Mouse (Mus musculus) bone marrow, adult 2 months (tissue): ENCODE data around the gene Polr1e. TPM values are rescaled to one million over a fixed set of nuclear protein-coding genes. Genes with fewer than 3 reads are reported as not detected.

ENCODE experiments used
- H3K27ac ChIP-seq: fragments of 200-500 bp; 2 replicates; pipeline ENCODE4 v1.5.1; 2012; ENCODE audit warnings: low read depth, mild to moderate bottlenecking, control low read depth, inconsistent platforms, low read length; ENCODE audit not compliant: control insufficient read depth, poor library complexity, insufficient read depth
- H3K4me1 ChIP-seq: fragments of 200-500 bp; 2 replicates; pipeline ENCODE4 v1.6.1; 2011; ENCODE audit warnings: low read length; ENCODE audit not compliant: control insufficient read depth, insufficient read depth
- H3K4me3 ChIP-seq: fragments of 200-500 bp; replicated peaks from 2 replicates; pipeline ENCODE3; 2011; ENCODE audit warnings: mild to moderate bottlenecking, low read depth, low read length, control low read depth; ENCODE audit not compliant: control insufficient read depth
- CTCF ChIP-seq: fragments of 200-500 bp; IDR thresholded peaks from 2 replicates; pipeline ENCODE4 v1.5.1; 2011; ENCODE audit warnings: low read length, control low read depth; ENCODE audit not compliant: control insufficient read depth, insufficient read depth
- POLR2A ChIP-seq: fragments of 200-500 bp; IDR thresholded peaks from 2 replicates; pipeline ENCODE4 v1.6.1; 2011; ENCODE audit warnings: low read depth, mild to moderate bottlenecking, control low read depth, low read length, borderline replicate concordance; ENCODE audit not compliant: control insufficient read depth
- WGBS: fragments of 180-500 bp; shearing (Covaris S2); methylation state at CpG from one replicate; pipeline ENCODE4 v1.1.7; 2018; 5-methylcytosine and 5-hydroxymethylcytosine counted together
- polyA plus RNA-seq: library from polyadenylated mRNA; stranded (reverse); fragments of >200 nt; gene quantifications from 2 replicates; pipeline ENCODE4 v1.2.4, GENCODE M21; 2011; ENCODE audit warnings: low replicate concordance; ENCODE audit not compliant: missing spikeins, insufficient read depth, insufficient read length

The Polr1e gene
- polyA plus RNA-seq, 1 experiment: 11.3 TPM

GRCm38 (mm10) chr4:44993847-44994246 lies 24.5 kb upstream of the Polr1e start:
- TF ChIP-seq POLR2A (no peak), CTCF (no peak)
- Histone ChIP-seq H3K4me1 (no peaks in the 10 kb centered on the region; the same call in 1 of the 2 replicates), H3K4me3 (no peak overlapping the region), H3K27ac (peak overlapping the region; percentile 47)
- 68% methylated on average over 9 of the region's 9 CpGs for WGBS

GRCm38 (mm10) chr4:44994776-44995175 lies 23.6 kb upstream of the Polr1e start:
- 94% methylated on average over 18 of the region's 18 CpGs for WGBS
- H3K27ac ChIP-seq: no peak overlapping the region
- H3K4me3 ChIP-seq: no peak overlapping the region
- TF ChIP-seq CTCF (no peak), POLR2A (no peak)
- H3K4me1 ChIP-seq: no peaks in the 10 kb centered on the region; the same call in 1 of the 2 replicates

- H3K4me1 ChIP-seq: no peaks in the 10 kb centered on the region; the same call in 1 of the 2 replicates
- H3K4me3 ChIP-seq: no peak overlapping the region
Observed at GRCm38 (mm10) chr4:44998071-44998470, 20.3 kb upstream of the Polr1e start.

GRCm38 (mm10) chr4:45000001-45000400 lies 18.4 kb upstream of the Polr1e start:
- TF ChIP-seq CTCF (no peak), POLR2A (no peak)
- 75% methylated on average over 6 of the region's 6 CpGs for WGBS
- Histone ChIP-seq H3K27ac (no peak overlapping the region), H3K4me1 (no peaks in the 10 kb centered on the region; the same call in 1 of the 2 replicates), H3K4me3 (no peak overlapping the region)

More at GRCm38 (mm10) chr4:44998071-44998470, 20.3 kb upstream of the Polr1e start:
- H3K27ac ChIP-seq: no peak overlapping the region
- WGBS: 83% methylated on average over 3 of the region's 3 CpGs
- TF ChIP-seq POLR2A (no peak), CTCF (no peak)

GRCm38 (mm10) chr4:45005452-45005851 lies 12.9 kb upstream of the Polr1e start:
- TF ChIP-seq CTCF (no peak), POLR2A (no peak)
- 62% methylated on average over 3 of the region's 3 CpGs for WGBS
- Histone ChIP-seq H3K4me3 (no peak overlapping the region), H3K27ac (no peak overlapping the region), H3K4me1 (peaks cover 1% of the 10 kb centered on the region; the same call in 1 of the 2 replicates)

- H3K27ac ChIP-seq: no peak overlapping the region
- TF ChIP-seq CTCF: no peak
- no peak for TF ChIP-seq POLR2A
- 3% methylated on average over 11 of the region's 11 CpGs for WGBS
Observed at GRCm38 (mm10) chr4:45010806-45011415, 7.5 kb upstream of the Polr1e start.

GRCm38 (mm10) chr4:45011581-45012104 lies 6.7 kb upstream of the Polr1e start:
- H3K4me3 ChIP-seq: peak overlapping the region; percentile 92
- peaks cover 3% of the 10 kb centered on the region; the same call in 1 of the 2 replicates for H3K4me1 ChIP-seq
- under 1% methylated on average over 31 of the region's 31 CpGs for WGBS
- no peak for TF ChIP-seq CTCF
- peak; percentile 30; the same call in 1 of the 2 replicates for TF ChIP-seq POLR2A
- peak overlapping the region; percentile 97 for H3K27ac ChIP-seq

More at GRCm38 (mm10) chr4:45010806-45011415, 7.5 kb upstream of the Polr1e start:
- peaks cover 3% of the 10 kb centered on the region; the same call in 1 of the 2 replicates for H3K4me1 ChIP-seq
- peak overlapping the region; percentile 56 for H3K4me3 ChIP-seq

- WGBS: under 1% methylated on average over 63 of the region's 63 CpGs
- peaks cover 3% of the 10 kb centered on the region; the same call in 1 of the 2 replicates for H3K4me1 ChIP-seq
- H3K27ac ChIP-seq: peak within 1 kb of the TSS; percentile 97
- TF ChIP-seq CTCF (no peak), POLR2A (peak; percentile 44; the same call in 1 of the 2 replicates)
- H3K4me3 ChIP-seq: peak within 1 kb of the TSS; percentile 92
Observed at GRCm38 (mm10) chr4:45012105-45012975, 6.0 kb upstream of the Polr1e start, which contains the start of gene Zbtb5. Gene Zbtb5 (minus strand): TSS chr4:45012412.
